Mouse (Mus musculus): ENCODE measurements around the gene Tbx15.

DNA sequence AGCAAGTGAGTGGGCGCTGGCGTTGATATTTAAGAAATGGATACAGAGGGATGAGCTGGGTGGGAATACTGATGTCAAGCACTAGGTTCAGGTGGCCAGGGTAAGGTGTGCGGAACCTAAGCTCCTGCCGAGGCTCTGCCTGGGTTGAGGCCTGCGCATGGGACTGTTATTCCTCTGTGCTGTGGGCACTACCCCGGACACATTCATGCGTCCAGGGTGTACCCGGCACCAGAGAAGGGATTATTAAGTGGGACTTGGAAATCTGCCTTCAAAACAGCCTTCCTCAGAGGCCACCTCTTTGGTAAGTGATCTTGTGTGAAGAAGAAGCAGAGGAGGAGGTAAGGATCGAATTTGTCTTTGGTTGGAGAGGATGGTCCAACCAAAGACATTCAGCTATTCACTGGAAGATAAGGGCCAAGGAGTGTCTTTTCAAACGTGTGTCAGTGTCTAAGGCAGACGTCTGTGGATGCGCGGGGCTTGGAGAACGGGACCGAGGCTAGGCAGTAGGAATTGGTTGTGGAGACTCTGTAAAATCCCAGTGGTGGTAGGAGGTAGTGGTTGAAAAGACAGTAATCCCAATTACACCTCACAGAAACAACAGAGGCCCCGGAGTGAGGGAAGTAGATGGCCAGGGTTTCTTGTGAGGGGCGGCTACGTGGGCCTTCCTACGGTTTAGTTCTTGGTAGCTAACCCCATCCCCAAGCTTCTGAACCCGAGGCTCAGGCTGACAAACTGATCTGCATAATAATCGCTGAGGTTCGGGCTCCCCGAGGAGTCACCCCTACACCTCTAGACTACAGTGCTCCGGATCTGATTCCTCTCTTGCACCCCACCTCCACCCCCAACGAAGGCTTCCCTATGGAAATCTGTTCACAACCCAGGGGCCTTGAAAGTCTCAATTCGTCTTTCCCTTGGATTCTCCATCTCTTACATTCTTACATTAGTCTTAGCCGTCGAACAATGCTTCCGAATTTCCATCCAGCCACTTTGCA lies 17.7 kb downstream of the Tbx15 start:
- no peak for TF ChIP-seq CTCF (conservative IDR thresholded peaks at IDR 0.05; ENCODE audit: low read length)
- peak; percentile 57; the same call in 1 of the 2 replicates for TF ChIP-seq POU5F1 (IDR thresholded peaks at IDR 0.05; ENCODE audit: borderline replicate concordance, low read length)
